Mouse (Mus musculus): ENCODE measurements at regions not wholly inside any gene's neighbourhood (a gene's known extent, or its start where the extent isn't known, plus 50 kb on each side); places are given as distances from the start of the nearest gene placed in this dataset.

GRCm38 (mm10) chr3:21672492-21672891, 404.0 kb upstream of the Tbl1xr1 start:
- no peak for TF ChIP-seq POLR2A (IDR thresholded peaks at IDR 0.05; ENCODE audit: low read depth, low read length)
- TF ChIP-seq CTCF (IDR thresholded peaks at IDR 0.05; ENCODE audit: borderline replicate concordance, insufficient read depth, low read length) = no peak

Data from embryonic fibroblast, embryonic 13.5 days (primary cell).